Comparison of ENCODE assay signal across 20 mouse cellular contexts in the genomic region with DNA sequence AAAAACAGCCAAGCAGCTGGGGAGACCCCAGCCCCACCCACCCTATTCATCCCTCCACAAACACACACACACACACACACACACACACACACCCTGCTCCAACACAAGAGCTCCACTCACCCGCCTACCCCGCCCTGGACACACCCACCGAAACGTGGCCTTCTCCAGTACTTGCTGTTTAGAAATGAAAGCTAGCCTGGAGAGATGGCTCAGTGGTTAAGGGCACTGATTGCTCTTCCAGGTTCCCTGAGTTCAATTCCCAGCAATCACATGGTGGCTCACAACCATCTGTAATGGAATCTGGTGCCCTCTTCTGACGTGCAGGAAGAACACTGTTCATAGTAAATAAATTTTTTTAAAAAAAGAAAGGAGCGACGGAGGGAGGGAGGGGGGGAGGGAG. TPM values are rescaled to one million over a fixed set of nuclear protein-coding genes. Genes with fewer than 3 reads are reported as not detected.
"Had no signal": no experiment of that assay in that cellular context is flagged by ENCODE, and none has a peak within 500 bp of the region (broad histone marks: within the 10 kb centered on the region; RNA-seq: fewer than 3 reads in every experiment).

No protein-coding gene starts in this region.

- H3K9me3 ChIP-seq: limb, embryonic 13.5 days; midbrain, embryonic 13.5 days; stomach, embryonic 15.5 days had no signal

- H3K9ac ChIP-seq: limb, embryonic 13.5 days; liver, embryonic 14.5 days; liver, postnatal 0 days; lung, embryonic 14.5 days; midbrain, embryonic 13.5 days; stomach, embryonic 15.5 days had no signal

- H3K4me2 ChIP-seq: limb, embryonic 13.5 days; lung, embryonic 14.5 days; midbrain, embryonic 13.5 days; stomach, embryonic 15.5 days had no signal

- ATAC-seq: intestine, postnatal 0 days; liver, postnatal 0 days; lung, postnatal 0 days; midbrain, embryonic 13.5 days; midbrain, embryonic 16.5 days had no signal

- H3K27me3 ChIP-seq: limb, embryonic 13.5 days; midbrain, embryonic 13.5 days; stomach, embryonic 15.5 days had no signal

- H3K27ac ChIP-seq: kidney, postnatal 0 days; limb, embryonic 13.5 days; liver, embryonic 14.5 days; macrophage; midbrain, embryonic 13.5 days; stomach, embryonic 15.5 days had no signal

- H3K36me3 ChIP-seq: stomach, embryonic 15.5 days had no signal

- DNase-seq: kidney, adult 2 months; kidney, postnatal 25 days; layer of hippocampus, postnatal 36 days; left cerebral cortex, postnatal 4 days; liver, postnatal 0 days; lung, embryonic 14.5 days; right cerebral cortex, postnatal 25 days; spleen, adult 18-20 months; thymus, postnatal 25 days had no signal

- H3K4me3 ChIP-seq: limb, embryonic 13.5 days; midbrain, embryonic 13.5 days; stomach, embryonic 15.5 days had no signal

RNA-seq across cellular contexts. Expression of a gene that starts 37.4 kb away (rescaled TPM):
- polyA plus RNA-seq: liver, adult 2 months had no signal

RNA-seq across cellular contexts. Expression of a gene that starts 41.8 kb away (rescaled TPM):
- polyA plus RNA-seq: lung, embryonic 14.5 days; neural tube, embryonic 11.5 days had no signal
